Mouse (Mus musculus) cerebellum, adult 9-11 months (tissue): ENCODE measurements around the gene Stx3.

Source experiments
- DNase-seq: peaks from one replicate; pipeline ENCODE4 v3.0.0; 2022

Gene Stx3

GRCm38 (mm10) chr19:11807251-11807650, 12.0 kb downstream of the Stx3 start:
- DNase-seq = no peak

GRCm38 (mm10) chr19:11804423-11804822, 14.8 kb downstream of the Stx3 start:
- no peak for DNase-seq

GRCm38 (mm10) chr19:11800531-11801315, 18.5 kb downstream of the Stx3 start:
- DNase-seq = no peak

- no peak for DNase-seq
Observed at GRCm38 (mm10) chr19:11794447-11794846, 24.8 kb downstream of the Stx3 start.

- DNase-seq = no peak
Observed at GRCm38 (mm10) chr19:11793741-11794359, 25.4 kb downstream of the Stx3 start.

GRCm38 (mm10) chr19:11791825-11792224, 27.4 kb downstream of the Stx3 start:
- no peak for DNase-seq

- DNase-seq = no peak
Observed at GRCm38 (mm10) chr19:11788876-11789275, 30.3 kb downstream of the Stx3 start.

GRCm38 (mm10) chr19:11787826-11788225, 31.4 kb downstream of the Stx3 start:
- no peak for DNase-seq

- DNase-seq = no peak
Observed at GRCm38 (mm10) chr19:11785409-11786154, 33.6 kb downstream of the Stx3 start.

GRCm38 (mm10) chr19:11777191-11777865, 41.9 kb downstream of the Stx3 start:
- DNase-seq = peak; percentile 37

GRCm38 (mm10) chr19:11770205-11770892, 48.9 kb downstream of the Stx3 start, which contains the start of gene Mrpl16:
Gene Mrpl16 (plus strand): TSS chr19:11770391.
- peak; percentile 90 for DNase-seq

- DNase-seq = peak; percentile 29
Observed at GRCm38 (mm10) chr19:11769257-11769920, 49.8 kb downstream of the Stx3 start.

GRCm38 (mm10) chr19:11768163-11768562, 51.0 kb downstream of the Stx3 start:
- no peak for DNase-seq

- no peak for DNase-seq
Observed at GRCm38 (mm10) chr19:11766413-11766812, 52.8 kb downstream of the Stx3 start.

- no peak for DNase-seq
Observed at GRCm38 (mm10) chr19:11765059-11765458, 54.1 kb downstream of the Stx3 start.

GRCm38 (mm10) chr19:11747298-11747697, 71.9 kb downstream of the Stx3 start, which contains the start of gene Gif:
Gene Gif (plus strand): TSS chr19:11747554.
- DNase-seq = no peak

- DNase-seq = no peak
Observed at GRCm38 (mm10) chr19:11745680-11746079, 73.5 kb downstream of the Stx3 start.

- DNase-seq = no peak
Observed at GRCm38 (mm10) chr19:11736455-11736854, 82.7 kb downstream of the Stx3 start.

- DNase-seq = no peak
Observed at GRCm38 (mm10) chr19:11730278-11730677, 88.9 kb downstream of the Stx3 start.

GRCm38 (mm10) chr19:11727304-11727703, 91.9 kb downstream of the Stx3 start:
- no peak for DNase-seq

GRCm38 (mm10) chr19:11725915-11726314, 93.3 kb downstream of the Stx3 start:
- no peak for DNase-seq
